Mouse (Mus musculus): Measurements from ENCODE around the gene Fkbp9. TPM values are rescaled to one million over a fixed set of nuclear protein-coding genes. Genes with fewer than 3 reads are reported as not detected.

Gene Fkbp9
- polyA plus RNA-seq, 1 experiment = 91.9 TPM

- 73% methylated on average over 5 of the region's 5 CpGs for WGBS
- no peak for TF ChIP-seq POLR2A (IDR thresholded peaks at IDR 0.05; ENCODE audit: borderline replicate concordance, extremely low read depth, low read depth, low read length)
- TF ChIP-seq CTCF (IDR thresholded peaks at IDR 0.05; ENCODE audit: insufficient read depth, low read length) = no peak
Measured at GRCm38 (mm10) chr6:56834769-56835168, 2.9 kb downstream of the Fkbp9 start.

DNA sequence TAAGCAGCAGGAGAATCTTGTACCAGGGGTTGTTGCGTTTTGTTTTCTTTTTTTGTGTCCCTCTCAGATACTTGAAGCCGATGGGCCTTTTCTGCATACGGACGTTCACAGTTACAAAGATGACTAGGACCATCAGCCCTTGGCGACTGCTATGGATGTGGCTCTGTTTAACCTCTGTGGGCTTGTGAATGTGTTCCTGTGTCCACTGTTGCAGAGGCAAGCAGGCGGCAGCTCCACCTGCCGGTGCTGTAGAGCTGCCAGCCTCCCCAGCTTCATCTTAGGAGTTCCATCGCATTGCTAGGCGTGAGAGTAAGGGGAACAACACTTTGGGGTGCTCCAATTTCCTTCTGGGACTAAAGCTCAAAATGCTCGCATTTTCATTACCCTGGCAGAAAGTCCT lies 3.7 kb downstream of the Fkbp9 start:
- 83% methylated on average over 10 of the region's 10 CpGs for whole genome bisulfite sequencing
- no peak for DNase-seq
- TF ChIP-seq CTCF (IDR thresholded peaks at IDR 0.05; ENCODE audit: insufficient read depth, low read length) (no peak), POLR2A (IDR thresholded peaks at IDR 0.05; ENCODE audit: borderline replicate concordance, extremely low read depth, low read depth, low read length) (no peak)
- Histone ChIP-seq H3K4me1 (ENCODE audit: control insufficient read depth, insufficient read depth, low read length) (peaks cover 3% of the 10 kb centered on the region; the same call in 1 of the 2 replicates), H3K4me3 (replicated peaks; ENCODE audit: extremely low read depth, low read depth, low read length) (no peak overlapping the region)

More at GRCm38 (mm10) chr6:56834769-56835168, 2.9 kb downstream of the Fkbp9 start:
- Histone ChIP-seq H3K4me1 (ENCODE audit: control insufficient read depth, insufficient read depth, low read length) (peaks cover 3% of the 10 kb centered on the region; the same call in 1 of the 2 replicates), H3K4me3 (replicated peaks; ENCODE audit: extremely low read depth, low read depth, low read length) (no peak overlapping the region)
- DNase-seq = no peak

DNA sequence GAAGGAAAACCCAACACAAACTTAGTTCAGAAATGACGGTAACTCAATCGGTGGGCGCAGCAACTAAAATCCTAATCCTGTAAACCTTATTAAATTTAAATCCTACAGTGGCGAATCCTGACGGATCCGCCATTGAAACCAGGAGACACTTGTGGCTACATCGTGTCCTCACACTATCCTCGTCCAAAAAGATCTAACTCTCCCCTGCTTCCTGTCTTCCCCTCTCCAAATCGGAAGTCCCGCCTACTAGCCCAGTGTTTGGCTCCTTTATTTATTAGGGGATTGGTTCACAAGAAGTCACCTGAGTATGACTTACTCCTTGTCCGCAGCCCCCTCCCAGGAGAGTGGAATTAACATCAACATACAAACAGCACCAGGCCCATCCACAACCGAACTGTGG lies 5.3 kb downstream of the Fkbp9 start:
- H3K4me3 ChIP-seq (replicated peaks; ENCODE audit: extremely low read depth, low read depth, low read length) = no peak overlapping the region
- no peak for DNase-seq
- TF ChIP-seq POLR2A (IDR thresholded peaks at IDR 0.05; ENCODE audit: borderline replicate concordance, extremely low read depth, low read depth, low read length) = no peak
- TF ChIP-seq CTCF (IDR thresholded peaks at IDR 0.05; ENCODE audit: insufficient read depth, low read length) = no peak
- peaks cover 3% of the 10 kb centered on the region; the same call in 1 of the 2 replicates for H3K4me1 ChIP-seq (ENCODE audit: control insufficient read depth, insufficient read depth, low read length)
- WGBS = 93% methylated on average over 12 of the region's 12 CpGs

- WGBS = 94% methylated on average over 3 of the region's 3 CpGs
- Histone ChIP-seq H3K4me3 (replicated peaks; ENCODE audit: extremely low read depth, low read depth, low read length) (no peak overlapping the region), H3K4me1 (ENCODE audit: control insufficient read depth, insufficient read depth, low read length) (peaks cover 3% of the 10 kb centered on the region; the same call in 1 of the 2 replicates)
- TF ChIP-seq CTCF (IDR thresholded peaks at IDR 0.05; ENCODE audit: insufficient read depth, low read length) (no peak), POLR2A (IDR thresholded peaks at IDR 0.05; ENCODE audit: borderline replicate concordance, extremely low read depth, low read depth, low read length) (no peak)
- no peak for DNase-seq
Measured at GRCm38 (mm10) chr6:56837621-56838020, 5.8 kb downstream of the Fkbp9 start.

GRCm38 (mm10) chr6:56843229-56843628 lies 11.4 kb downstream of the Fkbp9 start:
- 79% methylated on average over 3 of the region's 3 CpGs for WGBS
- TF ChIP-seq POLR2A (IDR thresholded peaks at IDR 0.05; ENCODE audit: borderline replicate concordance, extremely low read depth, low read depth, low read length) = no peak
- no peak for TF ChIP-seq CTCF (IDR thresholded peaks at IDR 0.05; ENCODE audit: insufficient read depth, low read length)

DNA sequence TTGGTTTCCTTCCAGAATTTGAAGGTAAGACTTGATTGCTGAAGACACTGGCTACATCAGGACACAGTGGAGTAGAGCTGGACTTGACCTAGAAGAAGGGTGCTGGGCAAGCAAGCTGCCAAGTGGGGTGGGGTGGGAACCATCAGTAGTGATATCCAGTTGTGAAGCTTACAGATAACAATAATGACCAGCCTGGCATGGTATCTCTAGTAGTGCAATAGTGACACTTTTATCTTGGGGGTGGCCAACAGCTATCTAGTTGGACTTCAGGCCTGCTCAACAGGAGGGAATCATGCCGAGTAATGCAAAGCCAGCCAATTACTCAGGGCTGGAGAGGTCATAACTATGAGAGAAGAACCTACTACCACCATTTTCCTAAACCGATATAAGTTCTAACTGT lies 12.5 kb downstream of the Fkbp9 start:
- TF ChIP-seq CTCF (IDR thresholded peaks at IDR 0.05; ENCODE audit: insufficient read depth, low read length) = no peak
- TF ChIP-seq POLR2A (IDR thresholded peaks at IDR 0.05; ENCODE audit: borderline replicate concordance, extremely low read depth, low read depth, low read length) = no peak
- 90% methylated on average over 2 of the region's 2 CpGs for WGBS

More at GRCm38 (mm10) chr6:56843229-56843628, 11.4 kb downstream of the Fkbp9 start:
- no peak overlapping the region for H3K4me3 ChIP-seq (replicated peaks; ENCODE audit: extremely low read depth, low read depth, low read length)
- H3K4me1 ChIP-seq (ENCODE audit: control insufficient read depth, insufficient read depth, low read length) = no peaks in the 10 kb centered on the region
- no peak for DNase-seq

DNA sequence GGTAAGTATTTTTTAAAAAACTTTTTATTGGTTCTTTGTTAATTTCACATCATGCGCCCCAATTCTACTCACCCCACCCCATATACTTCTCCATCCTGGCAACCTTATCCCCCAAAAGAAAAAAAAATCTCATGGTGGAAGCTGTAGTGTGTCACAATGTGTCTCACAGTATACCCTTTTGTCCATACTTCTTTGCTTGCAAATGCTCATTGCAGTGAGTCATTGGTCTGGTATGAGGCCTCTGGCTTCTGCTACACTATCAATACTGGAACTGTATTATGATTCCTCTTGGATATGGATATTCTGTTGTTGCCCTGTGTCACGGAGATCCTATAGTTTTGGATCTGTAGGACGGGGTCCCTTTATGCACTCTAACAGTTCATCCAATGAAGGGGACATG lies 17.1 kb downstream of the Fkbp9 start:
- WGBS = 84% methylated on average over 3 of the region's 3 CpGs
- H3K4me1 ChIP-seq (ENCODE audit: control insufficient read depth, insufficient read depth, low read length) = no peaks in the 10 kb centered on the region
- TF ChIP-seq CTCF (IDR thresholded peaks at IDR 0.05; ENCODE audit: insufficient read depth, low read length) (no peak), POLR2A (IDR thresholded peaks at IDR 0.05; ENCODE audit: borderline replicate concordance, extremely low read depth, low read depth, low read length) (no peak)
- no peak overlapping the region for H3K4me3 ChIP-seq (replicated peaks; ENCODE audit: extremely low read depth, low read depth, low read length)
- DNase-seq = no peak

More for the DNA sequence above, 12.5 kb downstream of the Fkbp9 start:
- Histone ChIP-seq H3K4me3 (replicated peaks; ENCODE audit: extremely low read depth, low read depth, low read length) (no peak overlapping the region), H3K4me1 (ENCODE audit: control insufficient read depth, insufficient read depth, low read length) (no peaks in the 10 kb centered on the region)
- no peak for DNase-seq

DNA sequence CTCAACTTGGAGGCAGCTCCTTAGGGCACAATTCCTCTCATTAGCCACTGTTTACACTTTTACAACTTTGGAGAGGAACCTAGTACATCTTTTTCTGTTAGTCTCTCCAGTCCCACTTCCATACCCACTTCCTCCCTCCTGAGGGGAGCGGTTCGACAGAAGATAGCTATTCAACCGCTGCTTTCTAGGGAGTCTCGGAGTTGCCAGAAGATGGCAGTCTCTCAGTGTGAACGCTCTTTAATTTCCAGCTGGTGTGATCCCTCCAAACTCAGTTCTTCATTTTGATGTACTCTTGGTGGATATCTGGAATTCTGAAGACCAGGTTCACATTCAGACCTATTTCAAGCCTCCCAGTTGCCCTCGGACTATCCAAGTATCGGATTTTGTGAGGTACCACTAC lies 18.5 kb downstream of the Fkbp9 start:
- DNase-seq = no peak
- TF ChIP-seq CTCF (IDR thresholded peaks at IDR 0.05; ENCODE audit: insufficient read depth, low read length) (0 out of 2 replicates have a peak, but pooled peaks have one; percentile 11), POLR2A (IDR thresholded peaks at IDR 0.05; ENCODE audit: borderline replicate concordance, extremely low read depth, low read depth, low read length) (no peak)
- 74% methylated on average over 7 of the region's 7 CpGs for WGBS
- Histone ChIP-seq H3K4me3 (replicated peaks; ENCODE audit: extremely low read depth, low read depth, low read length) (no peak overlapping the region), H3K4me1 (ENCODE audit: control insufficient read depth, insufficient read depth, low read length) (no peaks in the 10 kb centered on the region)

GRCm38 (mm10) chr6:56854803-56855202 lies 22.9 kb downstream of the Fkbp9 start:
- Histone ChIP-seq H3K4me1 (ENCODE audit: control insufficient read depth, insufficient read depth, low read length) (no peaks in the 10 kb centered on the region), H3K4me3 (replicated peaks; ENCODE audit: extremely low read depth, low read depth, low read length) (no peak overlapping the region)
- no peak for DNase-seq
- WGBS = 93% methylated on average over 8 of the region's 8 CpGs
- no peak for TF ChIP-seq POLR2A (IDR thresholded peaks at IDR 0.05; ENCODE audit: borderline replicate concordance, extremely low read depth, low read depth, low read length)
- TF ChIP-seq CTCF (IDR thresholded peaks at IDR 0.05; ENCODE audit: insufficient read depth, low read length) = no peak

DNA sequence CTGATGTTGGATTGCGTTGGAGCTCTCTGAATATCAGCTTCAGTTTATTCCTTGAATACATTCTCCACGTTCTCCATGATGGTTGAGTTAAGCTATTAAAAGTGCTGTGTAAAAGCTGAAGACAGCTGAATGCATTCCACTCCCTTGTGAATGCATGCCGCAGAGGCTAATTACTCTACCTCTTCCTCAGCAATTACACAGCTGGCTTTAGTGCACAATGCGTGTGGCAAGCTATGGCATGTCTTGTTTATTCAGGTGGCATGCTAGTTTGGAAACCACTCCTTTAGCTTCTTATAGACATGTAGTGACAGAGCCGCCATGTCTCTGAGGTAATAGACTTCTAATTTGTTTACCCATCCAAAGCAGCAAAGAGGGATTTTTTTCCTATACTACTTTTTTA lies 24.9 kb downstream of the Fkbp9 start:
- no peak for DNase-seq

More for the DNA sequence above, 24.9 kb downstream of the Fkbp9 start:
- Histone ChIP-seq H3K4me1 (ENCODE audit: control insufficient read depth, insufficient read depth, low read length) (no peaks in the 10 kb centered on the region), H3K4me3 (replicated peaks; ENCODE audit: extremely low read depth, low read depth, low read length) (no peak overlapping the region)
- TF ChIP-seq CTCF (IDR thresholded peaks at IDR 0.05; ENCODE audit: insufficient read depth, low read length) = no peak
- TF ChIP-seq POLR2A (IDR thresholded peaks at IDR 0.05; ENCODE audit: borderline replicate concordance, extremely low read depth, low read depth, low read length) = no peak
- 87% methylated on average over 5 of the region's 5 CpGs for WGBS

Measured in lung, adult 2 months (tissue).